Mouse (Mus musculus) MEL (cell line): Measurements from ENCODE around the gene Pold1. TPM values are rescaled to one million over a fixed set of nuclear protein-coding genes. Genes with fewer than 3 reads are reported as not detected.
A peak's percentile ranks its signal among the peaks of the same experiment; 100 is the strongest.

Experiments used
- DNase-seq: peaks from one replicate; pipeline ENCODE4 v3.0.0; 2011; ENCODE audit warnings: low read depth, low spot score
- H3K27ac ChIP-seq: 2 replicates; pipeline ENCODE4 v1.5.1; 2012; ENCODE audit warnings: low read depth, mild to moderate bottlenecking, control low read depth, low read length, moderate library complexity; ENCODE audit not compliant: control insufficient read depth
- H3K27me3 ChIP-seq, 2 experiments: fragments of 150-350 bp in 1 of 2; sonication (generic) in 1 of 2; 2 replicates each; pipeline ENCODE4 v1.6.1; 2012; ENCODE audit warnings: low read length in 2 of 2, mild to moderate bottlenecking in 2 of 2, improper control_type of control experiment in 1 of 2, moderate library complexity in 1 of 2; ENCODE audit not compliant: insufficient read depth in 2 of 2, control insufficient read depth in 1 of 2
- H3K36me3 ChIP-seq, 2 experiments: 2 replicates each; pipeline ENCODE4 v1.6.1; 2012 to 2014; ENCODE audit warnings: low read length in 2 of 2, improper control_type of control experiment in 1 of 2, inconsistent platforms in 1 of 2, mild to moderate bottlenecking in 1 of 2; ENCODE audit not compliant: insufficient read depth in 2 of 2, control insufficient read depth in 1 of 2
- H3K4me1 ChIP-seq, 2 experiments: fragments of 150-350 bp in 1 of 2; sonication (generic) in 1 of 2; 2 replicates each; pipeline ENCODE4 v1.6.1; 2012; ENCODE audit warnings: low read length in 2 of 2, improper control_type of control experiment in 1 of 2, mild to moderate bottlenecking in 1 of 2; ENCODE audit not compliant: insufficient read depth in 2 of 2, control insufficient read depth in 1 of 2
- H3K4me3 ChIP-seq, 2 experiments: fragments of 150-350 bp in 1 of 2; sonication (generic) in 1 of 2; 2 replicates each; pipeline ENCODE4 v1.5.1; 2012; ENCODE audit warnings: low read depth in 2 of 2, low read length in 2 of 2, mild to moderate bottlenecking in 2 of 2, moderate library complexity in 2 of 2, control low read depth in 1 of 2, improper control_type of control experiment in 1 of 2; ENCODE audit not compliant: control insufficient read depth in 1 of 2, insufficient read depth in 1 of 2
- H3K79me2 ChIP-seq: 2 replicates; pipeline ENCODE4 v1.6.1; 2012; ENCODE audit warnings: mild to moderate bottlenecking, low read length, moderate library complexity; ENCODE audit not compliant: control insufficient read depth, poor library complexity, insufficient read depth
- H3K9ac ChIP-seq: 2 replicates; pipeline ENCODE4 v1.6.1; 2012; ENCODE audit warnings: low read depth, mild to moderate bottlenecking, control low read depth, low read length, moderate library complexity; ENCODE audit not compliant: control insufficient read depth, poor library complexity, severe bottlenecking
- H3K9me3 ChIP-seq: fragments of 150-350 bp; sonication (generic); replicated peaks from 2 replicates; pipeline ENCODE4 v1.6.1; 2012; ENCODE audit warnings: mild to moderate bottlenecking, low read length, improper control_type of control experiment, moderate library complexity; ENCODE audit not compliant: insufficient read depth
- CTCF ChIP-seq, 3 experiments: IDR thresholded peaks in 2 of 3; conservative IDR thresholded peaks in 1 of 3; 2 replicates each; pipeline ENCODE4 v1.5.1; 2011 to 2012; ENCODE audit warnings: low read length in 3 of 3, low read depth in 2 of 3, mild to moderate bottlenecking in 2 of 3, improper control_type of control experiment in 1 of 3, inconsistent platforms in 1 of 3, mixed read lengths in 1 of 3, moderate library complexity in 1 of 3; ENCODE audit not compliant: control insufficient read depth in 1 of 3, insufficient read depth in 1 of 3, poor library complexity in 1 of 3, severe bottlenecking in 1 of 3
- E2F4 ChIP-seq: IDR thresholded peaks from 2 replicates; pipeline ENCODE4 v1.6.1; 2011; ENCODE audit warnings: low read depth, low read length, improper control_type of control experiment, borderline replicate concordance
- GATA1 ChIP-seq: IDR thresholded peaks from 2 replicates; pipeline ENCODE4 v1.6.1; 2011; ENCODE audit warnings: low read depth, low read length, improper control_type of control experiment
- KAT2A ChIP-seq: conservative IDR thresholded peaks from 2 replicates; pipeline ENCODE4 v1.6.1; 2012; ENCODE audit warnings: low read depth, low read length, improper control_type of control experiment, inconsistent platforms
- MXI1 ChIP-seq: IDR thresholded peaks from 2 replicates; pipeline ENCODE4 v1.6.1; 2011; ENCODE audit warnings: mild to moderate bottlenecking, low read depth, low read length, improper control_type of control experiment
- MYC ChIP-seq: IDR thresholded peaks from 2 replicates; pipeline ENCODE4 v1.6.1; 2011; ENCODE audit warnings: low read depth, mild to moderate bottlenecking, low read length, improper control_type of control experiment, moderate library complexity
- NELFE ChIP-seq: IDR thresholded peaks from 2 replicates; pipeline ENCODE4 v1.6.1; 2011; ENCODE audit warnings: low read depth, low read length, improper control_type of control experiment
- POLR2A ChIP-seq, 2 experiments: IDR thresholded peaks; 2 replicates each; pipeline ENCODE4 v1.6.1; 2011 to 2012; ENCODE audit warnings: low read length in 2 of 2, mild to moderate bottlenecking in 2 of 2, control low read depth in 1 of 2, improper control_type of control experiment in 1 of 2, low read depth in 1 of 2, moderate library complexity in 1 of 2; ENCODE audit not compliant: control insufficient read depth in 1 of 2, insufficient read depth in 1 of 2, poor library complexity in 1 of 2
- RCOR1 ChIP-seq: IDR thresholded peaks from 2 replicates; pipeline ENCODE4 v1.6.1; 2012; ENCODE audit warnings: low read depth, mild to moderate bottlenecking, inconsistent platforms, low read length, improper control_type of control experiment
- SIN3A ChIP-seq: IDR thresholded peaks from 2 replicates; pipeline ENCODE4 v1.6.1; 2012; ENCODE audit warnings: low read length, improper control_type of control experiment, inconsistent platforms
- SMC3 ChIP-seq: IDR thresholded peaks from 2 replicates; pipeline ENCODE4 v1.6.1; 2011; ENCODE audit warnings: low read depth, low read length, improper control_type of control experiment
- TAL1 ChIP-seq: IDR thresholded peaks from 2 replicates; pipeline ENCODE4 v1.6.1; 2012; ENCODE audit warnings: mild to moderate bottlenecking, inconsistent platforms, low read length, moderate library complexity, mixed read lengths
- TCF12 ChIP-seq: IDR thresholded peaks from 2 replicates; pipeline ENCODE4 v1.6.1; 2014; ENCODE audit warnings: low read depth, mild to moderate bottlenecking, inconsistent platforms, low read length, improper control_type of control experiment, moderate library complexity
- UBTF ChIP-seq: IDR thresholded peaks from 2 replicates; pipeline ENCODE4 v1.6.1; 2012; ENCODE audit warnings: low read depth, mild to moderate bottlenecking, inconsistent platforms, low read length, improper control_type of control experiment, moderate library complexity, borderline replicate concordance; ENCODE audit not compliant: insufficient read depth
- ZKSCAN1 ChIP-seq: IDR thresholded peaks from 2 replicates; pipeline ENCODE4 v1.6.1; 2012; ENCODE audit warnings: low read depth, mild to moderate bottlenecking, inconsistent platforms, low read length, improper control_type of control experiment, moderate library complexity
- polyA plus RNA-seq, 2 experiments: library from polyadenylated mRNA; stranded (reverse) in 1 of 2; unstranded in 1 of 2; fragments of >175 nt in 1 of 2; fragments of >200 nt in 1 of 2; gene quantifications; 2 replicates each; pipeline versions ENCODE4 v1.2.1 to v1.2.4; 2012; ENCODE audit warnings: low replicate concordance in 2 of 2, low read depth in 1 of 2; ENCODE audit not compliant: insufficient read length in 2 of 2, insufficient read depth in 1 of 2, missing spikeins in 1 of 2
- total RNA-seq: library from RNA; depleted of rRNA; stranded (reverse); fragments of 300-350 nt; gene quantifications from 2 replicates; pipeline ENCODE4 v1.2.3, GENCODE M21; 2012

The Pold1 gene
- total and polyA plus RNA-seq, 3 experiments = 87.8 to 104 TPM; not detected in 1

DNA sequence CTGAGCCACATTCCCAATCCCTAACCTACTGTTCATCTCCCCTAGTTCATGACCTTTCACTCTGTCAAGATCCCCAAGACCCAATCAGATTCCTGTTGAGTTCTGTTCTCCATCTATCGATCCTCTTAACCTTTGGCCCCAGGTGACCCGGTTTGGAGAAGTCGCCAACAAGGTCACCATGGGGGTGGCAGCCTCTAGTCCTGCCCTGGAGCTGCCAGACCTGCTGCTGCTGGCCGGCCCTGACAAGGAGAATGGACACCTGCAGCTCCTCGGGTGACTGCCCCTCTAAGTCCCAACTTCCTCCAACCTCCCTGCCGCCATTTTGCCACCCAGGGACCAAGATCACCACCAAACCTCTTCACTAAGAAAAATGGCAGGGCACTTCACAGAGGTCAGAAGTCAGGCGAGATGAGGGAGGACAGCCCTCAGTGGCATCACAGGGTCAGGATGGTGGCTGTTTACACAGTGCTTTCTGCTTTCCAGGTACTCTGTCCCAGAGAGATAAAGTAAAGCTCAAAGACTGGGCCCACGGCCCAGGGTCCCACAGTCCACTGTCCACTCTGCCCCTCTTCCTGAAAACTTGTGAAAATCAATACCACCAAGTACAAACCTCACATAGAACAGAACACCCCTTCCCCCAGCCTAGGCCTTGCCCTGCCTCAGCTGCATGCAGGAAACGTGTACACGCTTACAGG, 51.1 kb downstream of the Pold1 start:
- Histone ChIP-seq H3K9me3 (no peaks in the 10 kb centered on the region), H3K4me1 (peaks cover 0 to 12% of the 10 kb centered on the region in 2 experiments; a peak in 2 of 4 replicates), H3K27ac (no peak overlapping the region), H3K4me3 (peak overlapping the region in 1 of 2 experiments; percentile 45; a peak in 1 of 4 replicates), H3K27me3 (no peaks in the 10 kb centered on the region), H3K79me2 (peaks cover 15% of the 10 kb centered on the region), H3K36me3 (peaks cover 0 to 4% of the 10 kb centered on the region in 2 experiments; a peak in 3 of 4 replicates), H3K9ac (no peak overlapping the region)
- TF ChIP-seq MYC (no peak), SMC3 (no peak), UBTF (no peak), E2F4 (no peak), RCOR1 (no peak), NELFE (no peak; the same call in 1 of the 2 replicates), KAT2A (no peak), TAL1 (no peak), SIN3A (no peak), TCF12 (no peak), GATA1 (no peak), MXI1 (no peak), ZKSCAN1 (no peak)
- no peak for DNase-seq

DNA sequence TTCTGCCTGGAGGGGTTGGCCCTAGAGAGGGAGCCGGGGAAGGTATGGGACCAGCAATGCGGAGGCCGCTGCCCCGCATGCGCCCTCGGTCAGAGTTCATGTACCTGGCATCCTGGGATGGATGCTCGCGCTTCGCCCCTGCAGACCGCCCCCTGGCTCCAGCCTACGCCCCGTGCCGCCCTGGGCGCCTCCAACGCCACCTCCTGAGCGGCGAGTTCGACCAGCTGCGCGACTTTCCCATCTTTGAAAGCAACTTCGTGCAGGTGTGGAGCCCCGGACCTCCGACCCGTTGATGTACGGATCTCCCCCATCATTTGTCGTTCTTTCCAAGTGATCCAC, 51.9 kb downstream of the Pold1 start:
- H3K9me3 ChIP-seq = no peaks in the 10 kb centered on the region
- H3K9ac ChIP-seq = peak overlapping the region; percentile 59
- H3K36me3 ChIP-seq = peaks cover 0 to 4% of the 10 kb centered on the region in 2 experiments; a peak in 3 of 4 replicates
- H3K79me2 ChIP-seq = peaks cover 15% of the 10 kb centered on the region
- H3K4me3 ChIP-seq = peak overlapping the region; percentile 45 to 72
- peaks cover 0 to 12% of the 10 kb centered on the region in 2 experiments; a peak in 2 of 4 replicates for H3K4me1 ChIP-seq
- peak overlapping the region; percentile 30; the same call in 1 of the 2 replicates for H3K27ac ChIP-seq
- no peaks in the 10 kb centered on the region for H3K27me3 ChIP-seq
- TF ChIP-seq MXI1 = no peak
- 0 out of 6 replicates have a peak, but pooled peaks of 1 of the 3 experiments have one; percentile 3 for TF ChIP-seq CTCF (IDR thresholded peaks at IDR 0.05 in 2 of 3, conservative IDR thresholded peaks at IDR 0.05 in 1 of 3; ENCODE audit: control insufficient read depth in 1 of 3, insufficient read depth in 1 of 3, low read depth in 2 of 3, low read length in 3 of 3, poor library complexity in 1 of 3, severe bottlenecking in 1 of 3)
- TF ChIP-seq POLR2A (IDR thresholded peaks at IDR 0.05; ENCODE audit: control insufficient read depth in 1 of 2, insufficient read depth in 1 of 2, low read depth in 1 of 2, low read length in 2 of 2, poor library complexity in 1 of 2) = peak in 1 of 2 experiments; percentile 8; a peak in 1 of 4 replicates
- no peak for DNase-seq
